Mouse (Mus musculus): ENCODE measurements at regions not wholly inside any gene's neighbourhood (a gene's known extent, or its start where the extent isn't known, plus 50 kb on each side); places are given as distances from the start of the nearest gene placed in this dataset.

GRCm38 (mm10) chr5:4534512-4534911 lies 223.3 kb downstream of the Fzd1 start:
- ATAC-seq (ENCODE audit: extremely low read depth, insufficient number of reproducible peaks, low FRiP score, poor library complexity, severe bottlenecking), result no peak

- ATAC-seq (ENCODE audit: extremely low read depth, insufficient number of reproducible peaks, low FRiP score, poor library complexity, severe bottlenecking), result peak; percentile 93
Observed at GRCm38 (mm10) chr5:4530236-4531067, 227.4 kb downstream of the Fzd1 start.

- ATAC-seq (ENCODE audit: extremely low read depth, insufficient number of reproducible peaks, low FRiP score, poor library complexity, severe bottlenecking), result no peak
Observed at GRCm38 (mm10) chr5:4526042-4526815, 231.6 kb downstream of the Fzd1 start.

- no peak for ATAC-seq (ENCODE audit: extremely low read depth, insufficient number of reproducible peaks, low FRiP score, poor library complexity, severe bottlenecking)
Observed at GRCm38 (mm10) chr5:4500599-4500998, 257.2 kb downstream of the Fzd1 start.

- no peak for ATAC-seq (ENCODE audit: extremely low read depth, insufficient number of reproducible peaks, low FRiP score, poor library complexity, severe bottlenecking)
Observed at GRCm38 (mm10) chr5:4499036-4499435, 258.8 kb downstream of the Fzd1 start.

GRCm38 (mm10) chr5:4498425-4498824 lies 259.4 kb downstream of the Fzd1 start:
- ATAC-seq (ENCODE audit: extremely low read depth, insufficient number of reproducible peaks, low FRiP score, poor library complexity, severe bottlenecking), result no peak

GRCm38 (mm10) chr5:4496907-4497200 lies 261.0 kb downstream of the Fzd1 start:
- ATAC-seq (ENCODE audit: extremely low read depth, insufficient number of reproducible peaks, low FRiP score, poor library complexity, severe bottlenecking), result no peak

- ATAC-seq (ENCODE audit: extremely low read depth, insufficient number of reproducible peaks, low FRiP score, poor library complexity, severe bottlenecking), result no peak
Observed at GRCm38 (mm10) chr5:4496132-4496906, 261.5 kb downstream of the Fzd1 start.

- no peak for ATAC-seq (ENCODE audit: extremely low read depth, insufficient number of reproducible peaks, low FRiP score, poor library complexity, severe bottlenecking)
Observed at GRCm38 (mm10) chr5:4495482-4495881, 262.4 kb downstream of the Fzd1 start.

GRCm38 (mm10) chr5:4486391-4487132 lies 271.3 kb downstream of the Fzd1 start:
- no peak for ATAC-seq (ENCODE audit: extremely low read depth, insufficient number of reproducible peaks, low FRiP score, poor library complexity, severe bottlenecking)

- no peak for ATAC-seq (ENCODE audit: extremely low read depth, insufficient number of reproducible peaks, low FRiP score, poor library complexity, severe bottlenecking)
Observed at GRCm38 (mm10) chr5:4485542-4486390, 272.1 kb downstream of the Fzd1 start.

GRCm38 (mm10) chr5:4484780-4485179 lies 273.1 kb downstream of the Fzd1 start:
- ATAC-seq (ENCODE audit: extremely low read depth, insufficient number of reproducible peaks, low FRiP score, poor library complexity, severe bottlenecking), result no peak

GRCm38 (mm10) chr5:4484151-4484550 lies 273.7 kb downstream of the Fzd1 start:
- no peak for ATAC-seq (ENCODE audit: extremely low read depth, insufficient number of reproducible peaks, low FRiP score, poor library complexity, severe bottlenecking)

- no peak for ATAC-seq (ENCODE audit: extremely low read depth, insufficient number of reproducible peaks, low FRiP score, poor library complexity, severe bottlenecking)
Observed at GRCm38 (mm10) chr5:4474255-4474654, 282.1 kb downstream of the Mterf1b start.
